Mouse (Mus musculus): Measurements from ENCODE around the gene Mme.

The Mme gene

GRCm38 (mm10) chr3:63241099-63241587 is at the start of gene Mme:
Gene Mme (plus strand): TSS chr3:63241537.
- in situ Hi-C loops (cut with MboI, MseI), result no loop called here

GRCm38 (mm10) chr3:63196565-63196964 is 44.8 kb upstream of the Mme start:
- in situ Hi-C loops (cut with MboI, MseI), result no loop called here

GRCm38 (mm10) chr3:63198026-63198425 is 43.3 kb upstream of the Mme start:
- in situ Hi-C loops (cut with MboI, MseI), result no loop called here

GRCm38 (mm10) chr3:63221867-63222591 is 19.3 kb upstream of the Mme start:
- in situ Hi-C loops (cut with MboI, MseI), result no loop called here

DNA sequence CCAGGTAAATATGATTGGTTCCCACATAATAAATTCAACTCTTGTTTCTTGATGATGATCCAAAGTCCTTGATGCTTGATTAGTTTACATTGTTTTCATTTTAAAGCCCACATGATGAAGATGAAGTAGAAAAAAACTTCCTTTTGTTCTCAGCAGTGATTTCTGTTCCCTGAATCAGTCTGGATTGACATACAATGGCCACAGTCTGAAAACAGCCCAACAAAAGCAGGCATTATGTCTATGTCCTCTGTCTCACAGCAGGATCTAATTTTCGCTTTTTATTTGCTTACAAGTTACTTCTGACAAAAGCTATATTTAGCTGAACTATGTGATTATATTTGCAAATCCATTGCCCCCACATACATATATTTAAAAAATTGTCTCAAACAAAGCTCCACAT is 17.7 kb upstream of the Mme start:
- in situ Hi-C loops (cut with MboI, MseI), result no loop called here

- in situ Hi-C loops (cut with MboI, MseI), result loop anchor here (10.0 kb wide), 1 partner anchor 381 kb away; no protein-coding TSS in a partner anchor
Observed at GRCm38 (mm10) chr3:63235957-63236356, 5.4 kb upstream of the Mme start.

- in situ Hi-C loops (cut with MboI, MseI), result no loop called here
Observed at GRCm38 (mm10) chr3:63243721-63244120, 2.4 kb downstream of the Mme start.

- in situ Hi-C loops (cut with MboI, MseI), result no loop called here
Observed at GRCm38 (mm10) chr3:63272091-63272490, 30.8 kb downstream of the Mme start.

DNA sequence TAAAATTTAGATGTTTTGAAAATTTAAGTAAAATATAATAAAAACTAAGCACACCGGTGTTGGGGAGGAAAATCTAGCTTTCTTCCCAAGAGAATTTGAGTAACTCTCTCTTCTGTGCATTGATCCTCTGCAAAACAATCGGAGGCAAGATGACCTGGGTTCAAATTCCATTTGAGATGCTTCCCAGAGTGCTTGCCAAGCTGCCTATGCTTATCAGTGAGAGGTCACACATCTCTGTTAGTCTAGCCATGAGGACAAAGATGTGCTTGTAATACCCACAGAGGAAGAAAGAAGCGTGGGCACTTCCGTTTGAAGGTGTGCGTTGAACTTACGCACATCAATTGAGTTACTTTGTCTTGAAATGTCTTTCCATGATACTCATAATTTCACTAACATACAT is 53.0 kb downstream of the Mme start:
- in situ Hi-C loops (cut with MboI, MseI), result no loop called here

GRCm38 (mm10) chr3:63294791-63295190 is 53.5 kb downstream of the Mme start:
- in situ Hi-C loops (cut with MboI, MseI), result no loop called here

GRCm38 (mm10) chr3:63295237-63295636 is 53.9 kb downstream of the Mme start:
- in situ Hi-C loops (cut with MboI, MseI), result no loop called here

DNA sequence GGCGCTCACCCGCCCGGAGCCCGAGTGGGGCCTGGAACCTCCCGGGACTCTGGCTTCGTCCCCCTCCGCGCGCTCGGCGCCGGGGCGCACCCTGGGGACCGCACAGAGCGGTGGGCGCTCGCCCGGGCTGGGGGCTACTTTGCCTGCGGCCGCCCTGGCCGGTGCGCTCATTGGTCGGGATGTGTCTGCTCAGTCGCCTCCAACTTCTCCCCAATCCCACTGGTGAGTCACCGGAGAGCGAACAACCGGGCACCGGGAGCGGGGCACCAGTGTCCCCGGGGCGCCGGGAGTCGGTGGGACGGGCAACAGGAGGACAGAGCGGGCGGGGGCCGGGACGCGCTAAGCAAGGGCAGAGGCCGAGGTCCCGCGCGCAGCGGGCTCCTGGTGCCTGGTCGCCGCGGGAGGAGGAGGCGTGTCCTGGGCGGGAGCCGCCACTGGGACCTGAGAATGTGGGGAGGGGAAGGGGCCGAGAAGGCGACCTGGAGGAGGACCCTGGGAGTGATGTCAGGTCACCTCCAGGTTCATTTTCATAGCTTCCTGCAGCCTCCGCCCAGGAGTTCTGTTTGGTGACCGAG is 54.4 kb downstream of the Mme start:
- in situ Hi-C loops (cut with MboI, MseI), result no loop called here

DNA sequence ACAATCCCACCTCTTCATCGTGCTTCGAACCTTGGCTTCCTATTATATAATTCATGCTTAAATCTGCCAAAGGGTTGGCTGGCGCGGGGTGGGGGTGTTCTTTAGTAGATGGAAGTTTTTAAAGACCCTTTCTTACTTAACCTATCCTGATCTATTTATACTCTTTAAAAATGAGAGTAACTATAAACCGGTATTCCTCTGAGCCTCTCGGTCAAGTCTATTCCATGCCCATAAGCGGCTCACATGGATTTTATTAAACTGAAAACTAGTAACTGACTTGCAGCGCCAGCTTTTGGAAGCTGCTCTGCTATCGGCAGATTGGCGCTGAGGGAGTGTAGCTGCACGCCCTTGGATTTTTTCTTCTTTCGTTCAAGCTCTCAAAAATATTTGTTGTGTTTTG is 55.1 kb downstream of the Mme start:
- in situ Hi-C loops (cut with MboI, MseI), result no loop called here

DNA sequence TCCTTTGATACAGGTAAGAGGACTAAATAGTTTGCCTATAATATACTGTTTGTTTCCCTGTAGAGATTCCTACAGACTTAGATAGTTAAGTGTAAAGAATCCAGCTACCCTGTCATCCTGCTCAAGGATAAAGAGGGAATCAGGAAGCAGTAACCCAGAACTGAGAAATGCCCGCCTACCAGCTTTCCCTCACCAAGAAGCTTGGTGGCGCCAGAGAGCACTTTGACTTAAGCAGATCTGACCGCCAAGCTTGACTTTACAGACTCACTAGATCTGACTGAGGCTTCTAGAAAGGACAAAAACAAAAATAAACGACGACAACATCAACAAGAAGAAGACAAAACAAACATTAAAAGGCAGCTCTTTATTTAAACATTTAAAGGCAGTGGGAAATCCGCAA is 56.5 kb downstream of the Mme start:
- in situ Hi-C loops (cut with MboI, MseI), result no loop called here

DNA sequence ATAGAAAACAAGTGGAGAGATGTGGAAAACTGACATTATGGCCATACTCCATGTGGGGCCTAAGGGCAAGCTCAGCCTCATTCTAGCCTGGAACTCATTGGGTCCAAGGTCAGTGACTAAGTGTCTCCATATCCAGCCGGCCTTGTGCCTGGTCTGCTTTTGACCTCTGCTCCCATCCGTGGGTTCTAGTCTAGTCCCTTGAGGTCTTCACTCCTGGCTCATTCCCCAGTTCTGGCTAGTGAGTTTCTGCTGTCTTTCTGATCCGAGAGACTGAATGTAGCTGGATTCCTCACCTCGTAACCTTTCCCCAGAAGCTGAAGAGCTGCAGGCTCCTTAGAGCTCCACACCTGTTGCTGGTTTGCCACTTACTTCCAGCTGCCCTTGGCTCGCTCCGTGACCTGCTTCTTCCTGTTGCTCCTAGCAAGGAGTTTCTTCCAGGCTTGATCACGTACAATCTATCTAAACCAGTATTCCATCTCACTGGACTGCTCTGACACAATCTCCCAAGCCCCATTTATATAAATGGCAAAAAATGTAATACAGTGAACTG is 73.9 kb downstream of the Mme start:
- in situ Hi-C loops (cut with MboI, MseI), result no loop called here

DNA sequence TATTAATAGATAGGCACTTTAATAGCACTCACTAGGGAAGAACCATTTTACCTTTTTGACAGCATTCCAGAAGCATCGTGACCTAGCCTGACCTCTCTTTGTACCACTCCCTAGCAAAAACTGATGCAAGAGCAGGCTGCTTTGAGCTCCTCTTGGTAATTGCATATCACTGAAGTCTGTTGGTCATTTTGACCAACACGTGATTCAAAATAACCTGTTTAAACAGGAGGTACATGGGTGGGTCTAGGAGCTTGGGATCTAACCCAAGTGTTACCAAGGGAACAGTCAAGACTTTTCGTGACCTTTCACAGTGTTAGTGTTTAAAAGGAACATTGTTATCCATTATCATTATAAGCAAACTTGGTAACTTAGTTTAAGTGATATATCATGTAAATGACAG is 76.2 kb downstream of the Mme start:
- in situ Hi-C loops (cut with MboI, MseI), result no loop called here

DNA sequence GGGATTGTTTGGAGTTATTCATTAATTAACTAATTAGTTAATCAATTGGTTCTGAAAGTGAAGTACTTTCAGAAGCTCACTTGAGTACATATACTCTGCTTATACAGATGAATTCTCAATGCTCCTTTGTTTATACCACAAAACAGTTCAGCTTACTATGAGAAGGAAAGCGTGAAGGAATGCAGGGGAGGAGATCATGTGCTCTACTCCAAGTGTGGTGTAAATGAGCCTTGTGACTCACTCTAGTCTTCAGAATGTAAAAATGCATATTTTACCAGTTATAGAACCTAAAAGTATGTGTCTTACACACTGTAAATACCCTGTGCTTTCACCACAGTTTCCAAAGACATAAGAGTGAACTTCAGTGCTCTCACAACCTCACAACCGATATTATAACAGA is 84.3 kb downstream of the Mme start:
- in situ Hi-C loops (cut with MboI, MseI), result no loop called here

- in situ Hi-C loops (cut with MboI, MseI), result no loop called here
Observed at GRCm38 (mm10) chr3:63340110-63340509, 98.8 kb downstream of the Mme start.

- in situ Hi-C loops (cut with MboI, MseI), result no loop called here
Observed at GRCm38 (mm10) chr3:63340546-63340945, 99.2 kb downstream of the Mme start.

- in situ Hi-C loops (cut with MboI, MseI), result no loop called here
Observed at GRCm38 (mm10) chr3:63341481-63341880, 100.1 kb downstream of the Mme start.

- in situ Hi-C loops (cut with MboI, MseI), result no loop called here
Observed at GRCm38 (mm10) chr3:63344998-63345397, 103.7 kb downstream of the Mme start.

DNA sequence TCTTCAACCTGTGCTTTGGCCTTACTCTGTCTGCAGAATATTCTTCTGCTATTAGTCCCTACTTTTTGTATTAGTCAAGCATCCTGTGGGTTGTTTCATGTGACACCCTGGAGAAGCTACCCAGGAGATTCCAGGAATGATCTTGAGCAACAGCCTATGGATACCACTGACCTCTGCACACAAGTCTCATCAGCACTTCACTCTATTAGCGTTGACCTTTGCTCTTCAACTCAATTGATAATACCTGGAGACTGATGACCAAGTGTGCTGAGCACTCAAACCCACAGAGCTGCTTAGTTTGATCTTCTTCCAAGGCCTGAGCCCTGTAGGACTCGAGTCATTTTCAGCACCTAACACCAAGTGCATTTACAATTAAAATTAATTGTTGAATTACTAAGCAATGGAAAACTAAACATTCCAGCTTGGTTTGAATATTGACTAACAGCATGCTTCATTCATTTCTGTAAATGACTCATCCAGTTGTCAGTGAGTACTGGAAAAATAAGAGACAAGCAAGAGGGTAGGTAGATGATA is 107.6 kb downstream of the Mme start:
- in situ Hi-C loops (cut with MboI, MseI), result no loop called here

GRCm38 (mm10) chr3:63350242-63350641 is 108.9 kb downstream of the Mme start:
- in situ Hi-C loops (cut with MboI, MseI), result no loop called here

All from T-helper 2 cell (primary cell).